Mouse (Mus musculus) frontal cortex, adult 2 months (tissue): Measurements from ENCODE around the gene Gm20538. TPM values are rescaled to one million over a fixed set of nuclear protein-coding genes. Genes with fewer than 3 reads are reported as not detected.

Experiments
- DNase-seq, 2 experiments: peaks; one replicate each; pipeline ENCODE4 v3.0.0; 2022; ENCODE audit warnings: low spot score in 1 of 2; ENCODE audit errors: extremely low spot score in 1 of 2
- polyA plus RNA-seq: library from polyadenylated mRNA; depleted of rRNA; stranded (reverse); fragments of >200 nt; gene quantifications from 2 replicates; pipeline ENCODE4 v1.2.3, GENCODE M21; 2012; rRNA removed

Gm20538 gene
- polyA plus RNA-seq, result not detected in 2 replicates

DNA sequence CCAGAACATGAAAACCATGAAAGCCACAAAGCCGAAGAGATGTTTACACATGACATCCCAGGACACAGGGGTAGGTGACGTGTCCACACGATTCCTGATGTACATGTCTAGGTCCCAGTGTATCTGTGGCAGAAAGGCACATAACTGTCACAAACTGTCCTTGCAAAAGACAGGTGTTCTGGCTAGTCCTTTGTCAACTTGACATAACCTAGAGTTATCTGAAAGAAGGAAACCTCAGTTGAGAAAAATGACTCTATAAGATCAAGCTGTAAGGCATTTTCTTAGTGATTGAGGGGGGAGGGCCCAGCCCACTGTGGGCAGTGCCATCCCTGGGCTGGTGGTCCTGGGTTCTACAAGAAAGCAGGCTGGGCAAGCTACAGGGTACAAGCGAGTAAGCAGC, at the start of gene Gm20538:
TSS of gene Gm20538 (minus strand) at position 101 of the 400 bp plus-strand sequence.
- no peak for DNase-seq

GRCm38 (mm10) chr19:44594180-44594579, 41.5 kb upstream of the Gm20538 start:
- DNase-seq, result no peak

GRCm38 (mm10) chr19:44591638-44592037, 39.0 kb upstream of the Gm20538 start:
- no peak for DNase-seq

- no peak for DNase-seq
These were observed 38.4 kb upstream of the Gm20538 start for GRCm38 (mm10) chr19:44590992-44591391.

GRCm38 (mm10) chr19:44589591-44590223, 37.1 kb upstream of the Gm20538 start:
- DNase-seq, result no peak

GRCm38 (mm10) chr19:44588036-44588435, 35.4 kb upstream of the Gm20538 start:
- DNase-seq, result no peak

- DNase-seq, result peak; percentile 62 to 97
These were observed 30.1 kb upstream of the Gm20538 start for GRCm38 (mm10) chr19:44582638-44583309.

- no peak for DNase-seq
These were observed 29.5 kb upstream of the Gm20538 start for GRCm38 (mm10) chr19:44582103-44582502.

DNA sequence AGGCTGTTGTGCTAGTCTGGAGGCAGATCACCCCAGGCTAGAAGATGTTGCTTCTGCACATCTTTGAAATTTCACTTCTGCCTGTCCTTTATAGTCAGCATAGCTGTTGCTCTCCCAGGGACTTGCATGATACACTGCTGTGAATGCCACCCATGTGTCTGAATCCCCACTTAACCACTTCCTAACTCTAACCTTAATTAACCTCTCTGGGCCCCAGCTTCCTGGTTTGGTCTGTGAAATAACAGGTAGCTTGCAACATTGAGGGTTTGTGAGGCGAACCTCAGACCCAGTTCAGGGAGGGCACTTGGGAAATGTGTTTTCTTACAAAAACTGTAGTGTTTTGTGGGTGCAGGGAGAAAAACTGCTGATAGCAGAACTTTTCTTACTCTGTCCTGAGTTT, 25.4 kb upstream of the Gm20538 start:
- DNase-seq, result no peak

DNA sequence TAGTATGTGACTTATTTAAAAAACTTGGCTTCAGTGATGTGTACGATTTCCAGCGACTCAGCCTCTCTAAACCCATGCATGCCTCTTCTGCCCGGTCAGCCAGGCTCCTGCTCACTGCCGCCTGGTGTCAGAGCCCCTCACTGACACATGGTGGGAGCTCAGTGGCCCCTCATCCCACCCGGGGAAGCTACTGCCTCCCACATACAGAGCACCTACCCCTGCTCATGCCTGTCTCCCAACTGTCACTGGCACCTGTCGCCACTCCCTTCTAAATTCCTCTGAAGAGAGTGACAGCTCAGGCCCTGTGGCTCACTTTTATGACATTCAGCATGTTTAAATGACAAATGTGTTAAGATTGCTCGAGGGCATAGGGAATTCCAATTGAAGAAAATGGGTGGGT, 23.6 kb upstream of the Gm20538 start:
- DNase-seq, result no peak

DNA sequence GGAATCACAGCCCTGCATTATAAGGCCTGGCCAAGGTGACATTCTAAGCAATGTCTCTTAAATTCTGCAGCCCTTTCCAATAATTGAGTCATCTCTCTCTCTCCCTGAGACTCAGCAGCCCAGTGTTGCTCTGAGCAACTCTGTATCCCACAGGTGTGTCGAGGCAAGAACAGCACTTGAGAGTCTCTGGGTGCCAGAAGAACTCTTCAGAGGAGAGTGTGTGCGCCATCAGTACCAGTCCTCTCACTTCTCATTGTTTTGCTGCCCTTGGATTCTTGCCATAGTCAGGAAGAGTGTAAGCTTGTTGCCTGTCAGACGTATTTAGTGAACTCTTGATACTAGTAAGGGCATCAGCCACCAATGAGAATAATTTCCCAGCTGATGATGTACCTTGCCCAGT, 15.1 kb upstream of the Gm20538 start:
- no peak for DNase-seq

- DNase-seq, result no peak
These were observed 11.4 kb upstream of the Gm20538 start for GRCm38 (mm10) chr19:44564006-44564405.

DNA sequence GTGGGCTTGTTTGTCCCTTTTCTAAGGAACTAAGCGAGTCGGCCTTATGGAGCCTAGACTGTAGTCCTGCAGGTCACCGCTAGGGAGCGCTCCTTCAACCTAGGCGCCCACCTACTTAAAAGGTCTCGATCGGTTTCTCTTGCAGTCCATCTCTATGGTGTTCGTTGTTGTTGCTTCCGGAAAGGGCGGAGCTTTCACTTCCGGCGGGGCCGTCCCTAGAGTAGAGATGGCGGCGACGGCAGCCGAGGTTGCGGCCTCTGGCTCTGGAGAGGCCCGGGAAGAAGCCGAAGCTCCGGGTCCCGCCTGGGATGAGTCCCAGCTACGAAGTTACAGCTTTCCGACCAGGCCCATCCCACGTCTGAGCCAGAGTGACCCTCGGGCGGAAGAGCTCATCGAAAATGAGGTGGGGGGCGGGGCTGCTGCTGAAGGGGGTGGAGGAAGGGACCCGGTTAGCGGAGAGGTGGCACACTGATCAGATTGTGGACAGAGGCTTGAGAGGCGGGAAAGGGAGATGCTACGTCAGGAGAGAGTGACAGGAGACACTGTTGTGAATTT, 10.1 kb upstream of the Gm20538 start, which contains the start of gene Hif1an:
TSS of gene Hif1an (plus strand) at position 199 of the 555 bp plus-strand sequence.
- peak; percentile 95 to 98 for DNase-seq

- peak; percentile 83 to 97 for DNase-seq
These were observed 2.4 kb upstream of the Gm20538 start, which contains the start of gene Ndufb8 for GRCm38 (mm10) chr19:44554861-44555590. Gene Ndufb8, minus strand, starts transcription at chr19:44555440.

DNA sequence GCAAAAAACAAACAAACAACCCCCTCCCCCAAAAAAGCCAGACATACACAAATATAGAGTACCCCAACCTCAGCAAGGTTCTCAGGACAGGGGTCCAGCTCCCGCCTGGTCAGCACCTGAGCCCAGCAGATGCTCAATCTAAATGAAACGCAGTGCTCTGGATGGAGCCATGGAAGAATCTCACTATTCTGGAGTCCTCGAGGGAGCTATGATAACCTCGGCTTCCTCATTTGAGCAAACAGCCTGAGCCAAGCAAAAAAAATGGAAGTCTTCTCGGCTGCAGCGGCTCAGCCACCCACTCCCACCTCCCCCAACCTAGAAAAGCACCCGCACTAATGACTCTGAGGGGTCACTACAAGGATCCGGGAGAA, 1.8 kb upstream of the Gm20538 start:
- DNase-seq, result no peak

GRCm38 (mm10) chr19:44553286-44553685, 655 bp upstream of the Gm20538 start:
- DNase-seq, result no peak

DNA sequence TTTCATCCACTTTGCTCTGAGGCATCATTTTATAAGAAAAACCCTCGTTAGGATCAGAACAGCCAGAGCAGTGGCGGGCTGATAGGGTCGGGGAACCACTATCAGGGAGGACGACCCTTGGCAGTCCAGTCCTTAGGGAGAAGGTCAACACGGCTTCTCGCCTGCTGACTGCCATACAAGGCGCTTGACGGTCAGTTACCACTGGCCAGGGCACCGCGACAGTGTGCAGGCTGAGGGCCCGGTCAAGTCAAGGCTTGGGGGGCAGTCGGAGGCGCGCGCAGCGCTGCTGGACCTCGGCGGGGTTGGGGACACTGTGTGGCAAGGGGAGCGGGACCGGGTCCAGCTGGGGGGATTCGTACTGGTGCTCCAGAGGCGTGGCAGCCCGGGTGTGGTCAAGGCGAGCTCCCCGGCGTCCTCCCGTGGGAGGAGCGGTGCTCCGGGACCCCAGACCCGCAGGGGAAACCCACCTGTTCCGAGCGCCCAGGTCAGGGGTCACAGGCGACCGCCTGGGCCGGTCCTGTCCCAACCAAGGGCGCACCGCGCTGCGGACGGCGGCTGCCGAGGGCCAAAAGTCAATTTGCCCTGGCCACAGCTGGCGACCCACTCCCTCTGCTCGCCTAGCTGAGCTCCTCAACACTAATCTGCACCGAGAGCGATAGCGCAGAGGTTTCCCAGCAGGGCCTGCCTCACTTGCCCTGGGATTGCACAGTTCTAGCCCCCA, 7.2 kb downstream of the Gm20538 start, which contains the start of gene Sec31b:
TSS of gene Sec31b (minus strand) at position 544 of the 721 bp plus-strand sequence.
- no peak for DNase-seq

GRCm38 (mm10) chr19:44544775-44545174, 7.9 kb downstream of the Gm20538 start:
- peak in 1 of 2 experiments; percentile 81 for DNase-seq

DNA sequence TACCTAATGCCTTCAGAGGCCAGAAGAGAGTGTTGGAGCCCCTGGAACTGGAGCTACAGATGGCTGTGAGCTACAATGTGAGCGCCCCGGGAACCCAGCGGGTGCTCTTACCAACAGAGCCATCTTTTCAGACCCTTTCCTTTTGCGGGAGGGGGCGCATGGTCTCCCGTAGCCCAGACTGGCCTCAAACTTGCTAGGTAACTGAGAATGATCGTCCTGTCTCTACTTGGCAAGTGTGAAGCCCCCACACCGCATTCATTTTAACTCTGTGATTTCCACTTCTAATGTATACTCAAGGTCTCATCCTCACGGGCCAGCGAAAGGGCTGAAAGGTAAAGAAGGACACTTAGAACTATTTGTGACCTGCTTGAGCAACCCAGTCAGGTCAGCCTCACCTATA, 8.3 kb downstream of the Gm20538 start:
- no peak for DNase-seq

DNA sequence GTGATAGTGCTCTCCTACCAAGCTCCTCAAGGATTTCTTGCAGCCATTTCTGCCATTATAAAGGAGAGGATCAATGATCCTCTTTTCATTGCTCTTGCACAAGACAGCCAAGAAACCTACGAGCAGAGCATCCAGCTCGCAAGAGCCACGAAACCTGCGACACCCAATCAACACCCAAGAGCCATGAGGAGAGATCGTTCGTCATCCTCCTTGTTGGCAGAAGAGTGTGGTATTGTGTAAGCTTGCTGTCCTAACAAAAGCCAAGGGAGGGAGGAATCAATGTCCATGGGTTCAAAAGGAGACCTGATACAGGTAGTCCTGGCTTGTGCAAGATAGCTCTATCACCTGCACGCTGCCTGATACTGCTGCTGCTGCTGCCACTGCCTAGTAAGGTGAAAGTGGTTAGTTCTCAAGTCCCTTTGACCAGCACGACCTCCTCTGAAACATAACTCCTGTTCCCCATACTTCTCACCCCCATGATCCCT, 9.9 kb downstream of the Gm20538 start:
- no peak for DNase-seq
